Mouse (Mus musculus) hindbrain, embryonic 14.5 days (tissue): ENCODE measurements around the gene Cfap77. TPM values are rescaled to one million over a fixed set of nuclear protein-coding genes. Genes with fewer than 3 reads are reported as not detected.
A peak's percentile ranks its signal among the peaks of the same experiment; 100 is the strongest.

Experiments
- ATAC-seq: fragments of 200-750 bp; cut with Nextera tagmentation; 2 replicates; pipeline ENCODE4 v1.8.0; 2017; ENCODE audit warnings: moderate number of reproducible peaks, mild to moderate bottlenecking, moderate TSS enrichment, moderate library complexity; ENCODE audit not compliant: low FRiP score
- DNase-seq: peaks from one replicate; pipeline ENCODE4 v3.0.0-alpha.2; 2015; ENCODE audit warnings: low spot score
- H3K27ac ChIP-seq: fragments of 300-500 bp; sonication (generic); 2 replicates; pipeline ENCODE4 v1.5.1; 2014; ENCODE audit warnings: mild to moderate bottlenecking, moderate library complexity
- H3K27me3 ChIP-seq: fragments of 300-500 bp; sonication (generic); 2 replicates; pipeline ENCODE4 v1.6.1; 2014; ENCODE audit warnings: mild to moderate bottlenecking, low read length, mixed read lengths; ENCODE audit not compliant: control insufficient read depth, insufficient read depth
- H3K36me3 ChIP-seq: fragments of 300-500 bp; sonication (generic); replicated peaks from 2 replicates; pipeline ENCODE4 v1.6.1; 2014; ENCODE audit not compliant: control insufficient read depth, insufficient read depth
- H3K4me1 ChIP-seq: fragments of 300-500 bp; sonication (generic); replicated peaks from 2 replicates; pipeline ENCODE4 v1.6.1; 2014; ENCODE audit warnings: antibody characterized with exemption, low read length, mixed read lengths; ENCODE audit not compliant: control insufficient read depth, insufficient read depth
- H3K4me2 ChIP-seq: fragments of 300-500 bp; sonication (generic); replicated peaks from 2 replicates; pipeline ENCODE4 v1.6.1; 2014; ENCODE audit warnings: mild to moderate bottlenecking, moderate library complexity
- H3K4me3 ChIP-seq: fragments of 300-500 bp; sonication (generic); replicated peaks from 2 replicates; pipeline ENCODE4 v1.5.1; 2014; ENCODE audit warnings: mild to moderate bottlenecking, low read length
- H3K9ac ChIP-seq: fragments of 300-500 bp; sonication (generic); 2 replicates; pipeline ENCODE4 v1.6.1; 2014
- H3K9me3 ChIP-seq: fragments of 300-500 bp; sonication (generic); 2 replicates; pipeline ENCODE4 v1.6.1; 2016; ENCODE audit warnings: low read length; ENCODE audit not compliant: control insufficient read depth
- WGBS: fragments of 180-500 bp; shearing (Covaris S2); extraction: QIAGEN DNeasy Blood & Tissue Kit; methylation state at CpG from one replicate; pipeline ENCODE4 v1.1.7; 2014; 5-methylcytosine and 5-hydroxymethylcytosine counted together
- polyA plus RNA-seq: library from polyadenylated mRNA; unstranded; fragments of >200 nt; fragmentation: Nextera tagmentation; extraction: Ambion mirVana; gene quantifications from 2 replicates; pipeline ENCODE4 v1.2.1, GENCODE M21; 2014

The Cfap77 gene
- polyA plus RNA-seq, 1 experiment from 2014 or later, result 0.56 TPM

GRCm38 (mm10) chr2:29016599-29017587 lies 38.0 kb downstream of the Cfap77 start:
- peak; percentile 65 for DNase-seq
- ATAC-seq, result peak; percentile 80; the same call in 1 of the 2 replicates
- WGBS, result 42% methylated on average over 27 of the region's 27 CpGs
- peaks cover 16% of the 10 kb centered on the region for H3K4me1 ChIP-seq
- H3K9ac ChIP-seq, result peak overlapping the region; percentile 26
- peaks cover 10% of the 10 kb centered on the region for H3K27me3 ChIP-seq
- peak overlapping the region; percentile 22 for H3K4me2 ChIP-seq
- H3K27ac ChIP-seq, result peak overlapping the region; percentile 69
- H3K4me3 ChIP-seq, result no peak overlapping the region
- no peaks in the 10 kb centered on the region for H3K36me3 ChIP-seq
- H3K9me3 ChIP-seq, result no peaks in the 10 kb centered on the region

GRCm38 (mm10) chr2:29012523-29012922 lies 42.3 kb downstream of the Cfap77 start:
- WGBS, result 76% methylated on average over 5 of the region's 5 CpGs
- H3K27me3 ChIP-seq, result peaks cover 19% of the 10 kb centered on the region
- ATAC-seq, result no peak

GRCm38 (mm10) chr2:29007656-29008055 lies 47.2 kb downstream of the Cfap77 start:
- Histone ChIP-seq H3K36me3 (no peaks in the 10 kb centered on the region), H3K4me1 (0 out of 2 replicates have a peak, but pooled peaks cover 9% of the 10 kb centered on the region), H3K4me3 (no peak overlapping the region), H3K27ac (no peak overlapping the region), H3K9ac (no peak overlapping the region), H3K9me3 (no peaks in the 10 kb centered on the region), H3K4me2 (no peak overlapping the region), H3K27me3 (peaks cover 19% of the 10 kb centered on the region; the same call in 1 of the 2 replicates)
- 77% methylated on average over 6 of the region's 6 CpGs for WGBS
- DNase-seq (no peak), ATAC-seq (no peak)

More at GRCm38 (mm10) chr2:29012523-29012922, 42.3 kb downstream of the Cfap77 start:
- no peak for DNase-seq
- H3K9ac ChIP-seq, result no peak overlapping the region
- H3K4me3 ChIP-seq, result no peak overlapping the region
- no peaks in the 10 kb centered on the region for H3K9me3 ChIP-seq
- no peaks in the 10 kb centered on the region for H3K36me3 ChIP-seq
- peaks cover 15% of the 10 kb centered on the region for H3K4me1 ChIP-seq
- no peak overlapping the region for H3K4me2 ChIP-seq
- no peak overlapping the region for H3K27ac ChIP-seq

- Histone ChIP-seq H3K9ac (no peak overlapping the region), H3K36me3 (no peaks in the 10 kb centered on the region), H3K27ac (0 out of 2 replicates have a peak overlapping the region, but pooled peaks have one; percentile 2), H3K9me3 (no peaks in the 10 kb centered on the region), H3K27me3 (peaks cover 21% of the 10 kb centered on the region; the same call in 1 of the 2 replicates), H3K4me2 (no peak overlapping the region), H3K4me3 (no peak overlapping the region), H3K4me1 (0 out of 2 replicates have a peak, but pooled peaks cover 9% of the 10 kb centered on the region)
- ATAC-seq (no peak), DNase-seq (no peak)
- 40% methylated on average over 13 of the region's 13 CpGs for WGBS
These were observed 48.3 kb downstream of the Cfap77 start for GRCm38 (mm10) chr2:29006455-29007034.

GRCm38 (mm10) chr2:29004037-29004436 lies 50.8 kb downstream of the Cfap77 start:
- 66% methylated on average over 9 of the region's 9 CpGs for WGBS

GRCm38 (mm10) chr2:28998246-28998645 lies 56.6 kb downstream of the Cfap77 start:
- H3K4me1 ChIP-seq, result peaks cover 29% of the 10 kb centered on the region
- H3K27ac ChIP-seq, result peak overlapping the region; percentile 74; the same call in 1 of the 2 replicates
- DNase-seq (no peak), ATAC-seq (no peak)
- no peak overlapping the region for H3K4me2 ChIP-seq
- 58% methylated on average over 5 of the region's 5 CpGs for WGBS
- H3K27me3 ChIP-seq, result peaks cover 6% of the 10 kb centered on the region; the same call in 1 of the 2 replicates
- H3K9me3 ChIP-seq, result no peaks in the 10 kb centered on the region
- no peaks in the 10 kb centered on the region for H3K36me3 ChIP-seq
- H3K4me3 ChIP-seq, result no peak overlapping the region
- H3K9ac ChIP-seq, result no peak overlapping the region

More at GRCm38 (mm10) chr2:29004037-29004436, 50.8 kb downstream of the Cfap77 start:
- 0 out of 2 replicates have a peak, but pooled peaks cover 9% of the 10 kb centered on the region for H3K4me1 ChIP-seq
- no peak overlapping the region for H3K27ac ChIP-seq
- no peak overlapping the region for H3K9ac ChIP-seq
- ATAC-seq (no peak), DNase-seq (no peak)
- H3K27me3 ChIP-seq, result peaks cover 13% of the 10 kb centered on the region; the same call in 1 of the 2 replicates
- no peaks in the 10 kb centered on the region for H3K9me3 ChIP-seq
- H3K4me3 ChIP-seq, result no peak overlapping the region
- no peak overlapping the region for H3K4me2 ChIP-seq
- H3K36me3 ChIP-seq, result no peaks in the 10 kb centered on the region

GRCm38 (mm10) chr2:28997161-28997834 lies 57.6 kb downstream of the Cfap77 start:
- Histone ChIP-seq H3K4me3 (no peak overlapping the region), H3K9me3 (no peaks in the 10 kb centered on the region), H3K4me2 (no peak overlapping the region), H3K36me3 (no peaks in the 10 kb centered on the region), H3K27me3 (no peaks in the 10 kb centered on the region), H3K27ac (peak overlapping the region; percentile 84), H3K9ac (no peak overlapping the region; the same call in 1 of the 2 replicates), H3K4me1 (peaks cover 29% of the 10 kb centered on the region)
- 25% methylated on average over 14 of the region's 14 CpGs for WGBS
- DNase-seq (no peak), ATAC-seq (no peak)

- H3K4me3 ChIP-seq, result no peak overlapping the region
- peaks cover 29% of the 10 kb centered on the region for H3K4me1 ChIP-seq
- ATAC-seq, result no peak
- H3K9me3 ChIP-seq, result no peaks in the 10 kb centered on the region
- WGBS, result 21% methylated on average over 4 of the region's 4 CpGs
- H3K36me3 ChIP-seq, result no peaks in the 10 kb centered on the region
- peak overlapping the region; percentile 48; the same call in 1 of the 2 replicates for H3K27ac ChIP-seq
- no peaks in the 10 kb centered on the region for H3K27me3 ChIP-seq
- H3K4me2 ChIP-seq, result no peak overlapping the region
- no peak overlapping the region; the same call in 1 of the 2 replicates for H3K9ac ChIP-seq
- no peak for DNase-seq
These were observed 59.4 kb downstream of the Cfap77 start for GRCm38 (mm10) chr2:28995436-28995835.
